Mouse (Mus musculus) lung, adult 2 months (tissue): Measurements from ENCODE around the gene Rasgrf2. TPM values are rescaled to one million over a fixed set of nuclear protein-coding genes. Genes with fewer than 3 reads are reported as not detected.

Experiments used
- DNase-seq: peaks from one replicate; pipeline ENCODE4 v3.0.0; 2022
- H3K4me1 ChIP-seq: fragments of 200-500 bp; 2 replicates; pipeline ENCODE4 v1.6.1; 2011; ENCODE audit warnings: low read length; ENCODE audit not compliant: control insufficient read depth, insufficient read depth
- H3K4me3 ChIP-seq: fragments of 200-500 bp; replicated peaks from 2 replicates; pipeline ENCODE3; 2011; ENCODE audit warnings: low read depth, mild to moderate bottlenecking, control low read depth, low read length; ENCODE audit errors: extremely low read depth
- CTCF ChIP-seq: fragments of 200-500 bp; IDR thresholded peaks from 2 replicates; pipeline ENCODE4 v1.5.1; 2011; ENCODE audit warnings: mild to moderate bottlenecking, low read length, control low read depth; ENCODE audit not compliant: insufficient read depth
- POLR2A ChIP-seq: fragments of 200-500 bp; IDR thresholded peaks from 2 replicates; pipeline ENCODE4 v1.6.1; 2011; ENCODE audit warnings: low read depth, mild to moderate bottlenecking, control low read depth, low read length, borderline replicate concordance; ENCODE audit errors: extremely low read depth
- WGBS: fragments of 180-500 bp; shearing (Covaris S2); methylation state at CpG from one replicate; pipeline ENCODE4 v1.1.7; 2018; 5-methylcytosine and 5-hydroxymethylcytosine counted together
- polyA plus RNA-seq: library from polyadenylated mRNA; depleted of rRNA; stranded (reverse); fragments of >200 nt; gene quantifications from 2 replicates; pipeline ENCODE4 v1.2.3, GENCODE M21; 2012

The Rasgrf2 gene
- polyA plus RNA-seq, 1 experiment: 20.8 TPM

GRCm38 (mm10) chr13:92114076-92114475, 17.4 kb downstream of the Rasgrf2 start:
- no peak overlapping the region for H3K4me3 ChIP-seq
- 28% methylated on average over 3 of the region's 3 CpGs for WGBS
- no peak for DNase-seq
- TF ChIP-seq CTCF (no peak), POLR2A (no peak)
- H3K4me1 ChIP-seq: peaks cover 4% of the 10 kb centered on the region; the same call in 1 of the 2 replicates

GRCm38 (mm10) chr13:92108237-92108636, 23.2 kb downstream of the Rasgrf2 start:
- 33% methylated on average over 4 of the region's 4 CpGs for WGBS
- Histone ChIP-seq H3K4me3 (no peak overlapping the region), H3K4me1 (peaks cover 16% of the 10 kb centered on the region)
- TF ChIP-seq CTCF (no peak), POLR2A (no peak)
- no peak for DNase-seq

- no peak for DNase-seq
Observed at GRCm38 (mm10) chr13:92104259-92104658, 27.2 kb downstream of the Rasgrf2 start.

GRCm38 (mm10) chr13:92098484-92098883, 33.0 kb downstream of the Rasgrf2 start:
- WGBS: 37% methylated on average over 7 of the region's 7 CpGs
- H3K4me1 ChIP-seq: peaks cover 8% of the 10 kb centered on the region
- no peak for TF ChIP-seq POLR2A
- no peak overlapping the region for H3K4me3 ChIP-seq
- DNase-seq: no peak

More at GRCm38 (mm10) chr13:92104259-92104658, 27.2 kb downstream of the Rasgrf2 start:
- no peak for TF ChIP-seq CTCF
- TF ChIP-seq POLR2A: no peak
- Histone ChIP-seq H3K4me3 (no peak overlapping the region), H3K4me1 (peaks cover 13% of the 10 kb centered on the region)
- 12% methylated on average over 7 of the region's 7 CpGs for WGBS

GRCm38 (mm10) chr13:92095131-92096090, 36.0 kb downstream of the Rasgrf2 start:
- 51% methylated on average over 12 of the region's 12 CpGs for WGBS
- no peak for DNase-seq
- TF ChIP-seq CTCF (no peak), POLR2A (no peak)
- Histone ChIP-seq H3K4me3 (no peak overlapping the region), H3K4me1 (peaks cover 8% of the 10 kb centered on the region)

GRCm38 (mm10) chr13:92093712-92094290, 37.7 kb downstream of the Rasgrf2 start:
- DNase-seq: no peak

GRCm38 (mm10) chr13:92073111-92073510, 58.3 kb downstream of the Rasgrf2 start:
- Histone ChIP-seq H3K4me3 (no peak overlapping the region), H3K4me1 (no peaks in the 10 kb centered on the region)
- DNase-seq: no peak
- 60% methylated on average over 1 of the region's 1 CpGs for WGBS
- TF ChIP-seq CTCF (no peak), POLR2A (no peak)

More at GRCm38 (mm10) chr13:92093712-92094290, 37.7 kb downstream of the Rasgrf2 start:
- TF ChIP-seq CTCF (no peak), POLR2A (no peak)
- Histone ChIP-seq H3K4me1 (peaks cover 8% of the 10 kb centered on the region), H3K4me3 (no peak overlapping the region)
- 50% methylated on average over 6 of the region's 6 CpGs for WGBS

- no peak overlapping the region for H3K4me3 ChIP-seq
- DNase-seq: no peak
- no peaks in the 10 kb centered on the region for H3K4me1 ChIP-seq
- TF ChIP-seq POLR2A (no peak), CTCF (no peak)
Observed at GRCm38 (mm10) chr13:92068651-92069050, 62.8 kb downstream of the Rasgrf2 start.

GRCm38 (mm10) chr13:92067831-92068230, 63.6 kb downstream of the Rasgrf2 start:
- TF ChIP-seq CTCF: no peak
- no peak for TF ChIP-seq POLR2A
- Histone ChIP-seq H3K4me1 (no peaks in the 10 kb centered on the region), H3K4me3 (no peak overlapping the region)
- 54% methylated on average over 2 of the region's 2 CpGs for WGBS
- no peak for DNase-seq
